Mouse (Mus musculus) lung, embryonic 15.5 days (tissue): ENCODE results near the gene Prss38. TPM values are rescaled to one million over a fixed set of nuclear protein-coding genes. Genes with fewer than 3 reads are reported as not detected.

Experiments
- ATAC-seq: fragments of 200-750 bp; cut with Nextera tagmentation; 2 replicates; pipeline ENCODE4 v1.8.0; 2017; ENCODE audit warnings: moderate number of reproducible peaks, borderline replicate concordance; ENCODE audit not compliant: low FRiP score, low TSS enrichment; ENCODE audit errors: extremely low read depth
- H3K27ac ChIP-seq: fragments of 300-500 bp; sonication (generic); 2 replicates; pipeline ENCODE4 v1.5.1; 2015; ENCODE audit warnings: moderate library complexity, mild to moderate bottlenecking, inconsistent platforms
- H3K27me3 ChIP-seq: fragments of 300-500 bp; sonication (generic); 2 replicates; pipeline ENCODE4 v1.6.1; 2015; ENCODE audit warnings: inconsistent platforms
- H3K36me3 ChIP-seq: fragments of 300-500 bp; sonication (generic); 2 replicates; pipeline ENCODE4 v1.6.1; 2015; ENCODE audit warnings: inconsistent platforms
- H3K4me1 ChIP-seq: fragments of 300-500 bp; sonication (generic); 2 replicates; pipeline ENCODE4 v1.6.1; 2015; ENCODE audit warnings: inconsistent platforms
- H3K4me2 ChIP-seq: fragments of 300-500 bp; sonication (generic); 2 replicates; pipeline ENCODE4 v1.6.1; 2015; ENCODE audit warnings: inconsistent platforms, mild to moderate bottlenecking, moderate library complexity
- H3K4me3 ChIP-seq: fragments of 300-500 bp; sonication (generic); 2 replicates; pipeline ENCODE4 v1.5.1; 2015; ENCODE audit warnings: mild to moderate bottlenecking, inconsistent platforms
- H3K9ac ChIP-seq: fragments of 300-500 bp; sonication (generic); 2 replicates; pipeline ENCODE4 v1.6.1; 2015; ENCODE audit warnings: inconsistent platforms
- H3K9me3 ChIP-seq: fragments of 300-500 bp; sonication (generic); 2 replicates; pipeline ENCODE4 v1.6.1; 2016; ENCODE audit warnings: inconsistent platforms
- WGBS: fragments of 180-500 bp; shearing (Covaris S2); methylation state at CpG from one replicate; pipeline ENCODE4 v1.1.7; 2015; 5-methylcytosine and 5-hydroxymethylcytosine counted together
- polyA plus RNA-seq: library from polyadenylated mRNA; unstranded; fragments of >200 nt; fragmentation: Nextera tagmentation; extraction: Ambion mirVana; gene quantifications from 2 replicates; pipeline ENCODE4 v1.2.1, GENCODE M21; 2015

The Prss38 gene
- not detected in 2 replicates for polyA plus RNA-seq

GRCm38 (mm10) chr11:59375475-59375874 lies at the start of gene Prss38:
Gene Prss38, minus strand, starts transcription at chr11:59375657.
- Histone ChIP-seq H3K27me3 (no peaks in the 10 kb centered on the region), H3K27ac (no peak within 1 kb of the TSS), H3K36me3 (no peaks in the 10 kb centered on the region), H3K4me1 (no peaks in the 10 kb centered on the region), H3K4me2 (no peak within 1 kb of the TSS), H3K9me3 (no peaks in the 10 kb centered on the region), H3K4me3 (no peak within 1 kb of the TSS), H3K9ac (no peak within 1 kb of the TSS)
- no peak for ATAC-seq
- WGBS, result 75% methylated on average over 16 of the region's 16 CpGs

GRCm38 (mm10) chr11:59423010-59423588 lies 47.6 kb upstream of the Prss38 start:
- H3K36me3 ChIP-seq, result peaks cover 46% of the 10 kb centered on the region
- 65% methylated on average over 5 of the region's 5 CpGs for WGBS
- no peak overlapping the region for H3K4me2 ChIP-seq
- H3K4me3 ChIP-seq, result no peak overlapping the region
- H3K9me3 ChIP-seq, result no peaks in the 10 kb centered on the region
- H3K27ac ChIP-seq, result no peak overlapping the region
- no peak overlapping the region for H3K9ac ChIP-seq
- no peaks in the 10 kb centered on the region for H3K27me3 ChIP-seq
- ATAC-seq, result no peak
- H3K4me1 ChIP-seq, result no peaks in the 10 kb centered on the region; the same call in 1 of the 2 replicates

GRCm38 (mm10) chr11:59421967-59422366 lies 46.5 kb upstream of the Prss38 start:
- no peak overlapping the region for H3K4me2 ChIP-seq
- no peak overlapping the region for H3K27ac ChIP-seq
- no peaks in the 10 kb centered on the region for H3K9me3 ChIP-seq
- H3K9ac ChIP-seq, result no peak overlapping the region
- no peak overlapping the region for H3K4me3 ChIP-seq
- no peaks in the 10 kb centered on the region for H3K27me3 ChIP-seq
- peaks cover 35% of the 10 kb centered on the region for H3K36me3 ChIP-seq
- WGBS, result 95% methylated on average over 2 of the region's 2 CpGs
- H3K4me1 ChIP-seq, result no peaks in the 10 kb centered on the region; the same call in 1 of the 2 replicates
- ATAC-seq, result no peak

DNA sequence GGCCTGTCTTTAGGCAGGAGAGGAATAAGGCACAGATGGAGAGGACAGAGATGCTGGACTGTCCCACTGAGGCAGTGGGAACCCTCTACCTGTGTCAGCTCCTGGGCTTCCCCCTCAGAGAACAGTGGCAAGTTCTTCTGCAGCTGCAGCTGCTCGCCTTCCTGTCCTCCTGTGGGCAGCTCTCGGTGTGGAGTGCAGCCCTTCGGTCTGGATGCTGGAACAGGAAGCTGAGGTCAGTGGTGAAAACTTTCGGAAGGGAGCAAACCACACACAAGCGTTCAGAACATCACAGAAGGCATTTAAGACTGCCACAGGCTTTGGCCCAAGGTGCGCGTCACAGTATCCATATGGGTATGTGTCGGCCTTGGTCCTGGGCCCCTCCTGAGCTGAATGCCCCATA lies 46.0 kb upstream of the Prss38 start:
- H3K27ac ChIP-seq, result no peak overlapping the region
- WGBS, result 62% methylated on average over 8 of the region's 8 CpGs
- H3K4me3 ChIP-seq, result no peak overlapping the region
- H3K4me1 ChIP-seq, result no peaks in the 10 kb centered on the region; the same call in 1 of the 2 replicates
- no peak overlapping the region for H3K4me2 ChIP-seq
- peaks cover 34% of the 10 kb centered on the region for H3K36me3 ChIP-seq
- H3K9me3 ChIP-seq, result no peaks in the 10 kb centered on the region
- no peaks in the 10 kb centered on the region for H3K27me3 ChIP-seq
- H3K9ac ChIP-seq, result no peak overlapping the region
- no peak for ATAC-seq

DNA sequence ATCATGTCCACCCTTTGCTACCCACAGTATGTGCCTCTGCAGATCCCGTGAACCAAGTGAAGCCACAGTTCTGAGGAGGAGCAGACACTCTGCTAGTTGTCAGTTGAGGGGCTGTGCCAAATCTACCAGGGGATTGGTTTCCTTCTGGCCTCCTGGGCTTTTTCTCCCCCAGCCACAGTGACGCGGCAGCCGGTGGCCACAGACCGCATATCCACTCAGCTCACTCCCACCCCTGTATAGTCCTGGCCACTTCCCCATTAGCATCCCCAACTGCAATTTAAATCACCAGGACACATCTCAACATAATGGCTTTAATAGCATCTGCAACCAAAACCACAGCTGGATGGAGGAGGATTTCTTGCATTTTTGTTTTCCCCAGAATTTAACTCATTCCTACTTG lies 43.3 kb upstream of the Prss38 start:
- ATAC-seq, result no peak
- Histone ChIP-seq H3K9me3 (no peaks in the 10 kb centered on the region), H3K27me3 (no peaks in the 10 kb centered on the region), H3K36me3 (peaks cover 25% of the 10 kb centered on the region), H3K9ac (no peak overlapping the region), H3K4me2 (no peak overlapping the region), H3K4me3 (no peak overlapping the region), H3K27ac (no peak overlapping the region), H3K4me1 (no peaks in the 10 kb centered on the region; the same call in 1 of the 2 replicates)
- WGBS, result 88% methylated on average over 5 of the region's 5 CpGs

DNA sequence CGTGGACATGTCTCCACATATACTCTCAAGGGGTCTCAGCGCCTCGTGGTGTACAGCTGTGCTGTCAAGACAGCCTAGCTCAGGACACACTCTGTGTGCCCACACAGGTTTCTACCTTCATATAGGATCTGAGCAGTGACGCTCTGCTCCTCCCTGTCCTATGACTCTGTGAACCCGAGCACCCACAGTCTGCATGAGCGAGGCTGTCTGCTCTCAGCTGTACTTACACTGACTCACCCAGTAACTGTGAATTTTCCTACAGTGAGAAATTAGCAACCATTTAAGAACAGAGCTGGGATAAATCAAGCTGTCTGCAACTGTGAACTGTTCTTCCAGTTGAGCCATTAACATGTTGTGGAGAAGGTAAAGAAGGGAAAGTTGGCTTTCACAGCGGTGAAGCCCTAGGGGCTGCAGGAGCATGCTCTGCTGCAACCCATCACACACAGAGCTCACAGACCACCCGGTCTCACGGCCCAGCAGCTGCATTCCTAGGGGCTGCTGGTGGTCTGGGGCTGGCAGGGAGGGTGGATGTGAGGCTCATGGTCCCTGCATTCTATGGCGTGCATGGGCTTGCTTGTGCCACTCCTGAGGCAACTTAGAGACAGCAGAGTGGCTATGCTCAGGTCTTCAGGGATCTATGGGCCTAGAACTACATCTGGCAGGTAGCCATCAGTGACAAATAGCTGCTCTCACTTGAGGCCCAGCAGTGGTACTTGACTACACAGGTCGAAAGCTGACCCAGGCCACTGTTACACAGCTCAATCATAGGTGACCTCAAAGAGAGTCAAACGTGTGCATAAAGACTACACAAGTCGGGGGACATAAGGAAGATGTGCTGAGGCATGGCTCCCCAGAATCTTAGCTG lies 37.8 kb upstream of the Prss38 start:
- WGBS, result 75% methylated on average over 13 of the region's 13 CpGs
- no peaks in the 10 kb centered on the region; the same call in 1 of the 2 replicates for H3K36me3 ChIP-seq
- H3K4me3 ChIP-seq, result no peak overlapping the region
- no peak overlapping the region for H3K9ac ChIP-seq
- no peak for ATAC-seq
- no peak overlapping the region for H3K27ac ChIP-seq
- H3K27me3 ChIP-seq, result no peaks in the 10 kb centered on the region
- no peaks in the 10 kb centered on the region for H3K4me1 ChIP-seq
- H3K9me3 ChIP-seq, result no peaks in the 10 kb centered on the region
- no peak overlapping the region for H3K4me2 ChIP-seq

GRCm38 (mm10) chr11:59412058-59412457 lies 36.6 kb upstream of the Prss38 start:
- WGBS, result 58% methylated on average over 6 of the region's 6 CpGs
- 0 out of 2 replicates have a peak, but pooled peaks cover 5% of the 10 kb centered on the region for H3K36me3 ChIP-seq
- no peaks in the 10 kb centered on the region for H3K4me1 ChIP-seq
- H3K9me3 ChIP-seq, result no peaks in the 10 kb centered on the region
- H3K9ac ChIP-seq, result no peak overlapping the region
- H3K4me2 ChIP-seq, result no peak overlapping the region
- no peak overlapping the region for H3K4me3 ChIP-seq
- no peak for ATAC-seq
- no peak overlapping the region for H3K27ac ChIP-seq
- no peaks in the 10 kb centered on the region for H3K27me3 ChIP-seq

- no peak overlapping the region for H3K4me2 ChIP-seq
- H3K4me3 ChIP-seq, result no peak overlapping the region
- WGBS, result 66% methylated on average over 2 of the region's 2 CpGs
- H3K4me1 ChIP-seq, result no peaks in the 10 kb centered on the region
- peaks cover 16% of the 10 kb centered on the region; the same call in 1 of the 2 replicates for H3K36me3 ChIP-seq
- H3K27ac ChIP-seq, result no peak overlapping the region
- H3K9ac ChIP-seq, result no peak overlapping the region
- H3K27me3 ChIP-seq, result no peaks in the 10 kb centered on the region
- H3K9me3 ChIP-seq, result no peaks in the 10 kb centered on the region
- no peak for ATAC-seq
These were observed 35.4 kb upstream of the Prss38 start for GRCm38 (mm10) chr11:59410851-59411250.

DNA sequence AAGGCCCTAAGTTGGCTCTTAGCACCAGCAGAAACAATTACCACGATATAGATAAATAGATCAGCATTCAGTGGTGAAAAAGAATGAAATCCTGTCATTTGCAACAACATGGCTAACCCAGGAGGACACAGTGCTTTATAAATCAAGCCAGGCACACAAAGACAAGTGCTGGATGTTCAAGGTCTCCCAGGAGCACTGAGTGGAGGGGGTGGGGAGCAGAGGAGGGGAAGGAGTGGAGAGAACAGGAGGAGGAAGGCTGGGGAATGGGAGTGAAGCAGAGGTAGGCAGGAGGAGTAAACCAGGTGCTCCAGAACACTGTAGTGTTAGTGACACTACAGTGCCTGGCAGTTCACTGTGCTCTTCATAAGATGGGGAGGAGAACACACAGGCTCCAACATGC lies 30.3 kb upstream of the Prss38 start:
- H3K9me3 ChIP-seq, result no peaks in the 10 kb centered on the region
- WGBS, result 88% methylated on average over 1 of the region's 1 CpGs
- no peaks in the 10 kb centered on the region for H3K27me3 ChIP-seq
- ATAC-seq, result no peak
- no peak overlapping the region for H3K27ac ChIP-seq
- no peaks in the 10 kb centered on the region for H3K4me1 ChIP-seq
- no peak overlapping the region for H3K4me2 ChIP-seq
- H3K9ac ChIP-seq, result no peak overlapping the region
- H3K4me3 ChIP-seq, result no peak overlapping the region
- H3K36me3 ChIP-seq, result peaks cover 26% of the 10 kb centered on the region; the same call in 1 of the 2 replicates

- Histone ChIP-seq H3K9me3 (no peaks in the 10 kb centered on the region), H3K9ac (no peak overlapping the region), H3K27me3 (no peaks in the 10 kb centered on the region), H3K4me2 (no peak overlapping the region), H3K27ac (no peak overlapping the region), H3K4me3 (no peak overlapping the region), H3K36me3 (peaks cover 10% of the 10 kb centered on the region; the same call in 1 of the 2 replicates), H3K4me1 (peaks cover 9% of the 10 kb centered on the region)
- WGBS, result 54% methylated on average over 2 of the region's 2 CpGs
- ATAC-seq, result no peak
These were observed 25.4 kb upstream of the Prss38 start for GRCm38 (mm10) chr11:59400876-59401275.

- H3K27ac ChIP-seq, result no peak overlapping the region
- no peak overlapping the region for H3K9ac ChIP-seq
- peaks cover 8% of the 10 kb centered on the region; the same call in 1 of the 2 replicates for H3K36me3 ChIP-seq
- no peak overlapping the region for H3K4me3 ChIP-seq
- H3K4me2 ChIP-seq, result no peak overlapping the region
- H3K9me3 ChIP-seq, result no peaks in the 10 kb centered on the region
- no peaks in the 10 kb centered on the region for H3K27me3 ChIP-seq
- 62% methylated on average over 8 of the region's 8 CpGs for WGBS
- peaks cover 9% of the 10 kb centered on the region for H3K4me1 ChIP-seq
- no peak for ATAC-seq
These were observed 24.4 kb upstream of the Prss38 start for GRCm38 (mm10) chr11:59399830-59400229.
